Comparison of ENCODE assay signal across 6 mouse cellular contexts in the genomic region with DNA sequence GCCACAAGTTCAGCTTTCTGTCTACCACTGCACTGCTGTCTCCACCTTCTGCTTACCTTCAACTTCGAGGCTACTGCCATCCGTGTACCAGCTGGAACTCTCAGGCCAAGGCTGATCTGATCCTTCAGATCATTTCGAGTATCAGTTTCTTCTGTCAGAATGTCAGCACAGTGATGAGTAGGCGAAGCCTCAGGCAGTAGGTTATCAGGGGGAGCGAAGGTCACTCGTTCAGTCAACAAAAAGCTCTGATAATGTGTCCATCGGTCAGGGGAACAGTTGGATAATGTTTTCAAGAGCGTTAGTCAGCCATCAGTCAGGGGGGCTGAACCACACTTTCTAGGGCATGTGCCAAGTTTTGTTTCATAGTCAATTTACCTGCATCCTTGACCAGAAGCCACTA.
DNase-seq lines count a peak whose midpoint lies in the region; ATAC-seq and TF ChIP-seq lines count a peak whose summit lies in the region.
"Not testable (repeated sequence)": the region's sequence is repeated elsewhere in the genome, so short reads cannot be mapped to it uniquely, and the experiment has no call there.

No protein-coding gene starts in this region.

- not testable (repeated sequence) for H3K27ac ChIP-seq in liver, embryonic 12.5 days; liver, embryonic 14.5 days; liver, embryonic 16.5 days (ENCODE audit: low read length)

- peak; percentile 57; the same call in 1 of the 2 replicates for ATAC-seq in liver, embryonic 12.5 days
- ATAC-seq in liver, embryonic 14.5 days (ENCODE audit: insufficient read depth): 0 out of 2 replicates have a peak, but pooled peaks have one; percentile 41
- ATAC-seq in liver, embryonic 16.5 days (ENCODE audit: low read depth): peak; percentile 72

- H3K36me3 ChIP-seq in liver, embryonic 12.5 days; liver, embryonic 14.5 days (replicated peaks; ENCODE audit: control insufficient read depth, insufficient read depth, low read depth); liver, embryonic 16.5 days (ENCODE audit: control insufficient read depth, insufficient read depth): not testable (repeated sequence)

- not testable (repeated sequence) for H3K9me3 ChIP-seq in liver, embryonic 12.5 days (replicated peaks); liver, embryonic 14.5 days (ENCODE audit: control insufficient read depth, low read length); liver, embryonic 16.5 days (replicated peaks; ENCODE audit: control insufficient read depth, low read length)

- H3K4me2 ChIP-seq in liver, embryonic 12.5 days; liver, embryonic 14.5 days (ENCODE audit: low read depth); liver, embryonic 16.5 days (ENCODE audit: low read depth, low read length): not testable (repeated sequence)

- H3K4me1 ChIP-seq in liver, embryonic 12.5 days; liver, embryonic 14.5 days (replicated peaks; ENCODE audit: control insufficient read depth in 2 of 2, insufficient read depth in 2 of 2, low read length in 1 of 2); liver, embryonic 16.5 days (ENCODE audit: control insufficient read depth, low read depth, low read length): not testable (repeated sequence)

- TF ChIP-seq CTCF in liver, embryonic 14.5 days (IDR thresholded peaks at IDR 0.05; ENCODE audit: low read depth): not testable (repeated sequence)

- not testable (repeated sequence) for H3K9ac ChIP-seq in liver, embryonic 12.5 days; liver, embryonic 14.5 days (replicated peaks); liver, embryonic 16.5 days (ENCODE audit: low read depth, low read length)

- WGBS in liver, embryonic 12.5 days (ENCODE audit: insufficient replicate concordance): 54% methylated on average over 8 of the region's 8 CpGs
- 45% methylated on average over 8 of the region's 8 CpGs for WGBS in liver, embryonic 14.5 days (ENCODE audit: insufficient replicate concordance)
- WGBS in liver, embryonic 16.5 days (ENCODE audit: insufficient replicate concordance): 50% methylated on average over 8 of the region's 8 CpGs

- H3K27me3 ChIP-seq in liver, embryonic 12.5 days (replicated peaks); liver, embryonic 14.5 days (ENCODE audit: control insufficient read depth, insufficient read depth, low read length); liver, embryonic 16.5 days (ENCODE audit: control insufficient read depth, insufficient read depth, low read depth, low read length): not testable (repeated sequence)

- not testable (repeated sequence) for TF ChIP-seq EP300 in liver, embryonic 14.5 days (IDR thresholded peaks at IDR 0.05; ENCODE audit: low read depth)

- not testable (repeated sequence) for H3K4me3 ChIP-seq in liver, embryonic 12.5 days; liver, embryonic 14.5 days (ENCODE audit: insufficient read depth in 1 of 2, low read depth in 2 of 2, low read length in 2 of 2); liver, embryonic 16.5 days (ENCODE audit: low read depth, low read length)

- DNase-seq in adrenal gland, adult 8-10 months: peak; percentile 3
- peak; percentile 4 for DNase-seq in liver
- DNase-seq in liver, embryonic 14.5 days (ENCODE audit: low read depth in 3 of 3, low spot score in 3 of 3): not testable (repeated sequence)
- peak; percentile 6 for DNase-seq in ovary, adult 18-20 months (ENCODE audit: low spot score)
